Mouse (Mus musculus) thymus, postnatal 25 days (tissue): ENCODE data around the gene Tcp11l1.
A peak's percentile ranks its signal among the peaks of the same experiment; 100 is the strongest.

Experiments
- DNase-seq: peaks from one replicate; pipeline ENCODE4 v3.0.0; 2022

The Tcp11l1 gene

DNA sequence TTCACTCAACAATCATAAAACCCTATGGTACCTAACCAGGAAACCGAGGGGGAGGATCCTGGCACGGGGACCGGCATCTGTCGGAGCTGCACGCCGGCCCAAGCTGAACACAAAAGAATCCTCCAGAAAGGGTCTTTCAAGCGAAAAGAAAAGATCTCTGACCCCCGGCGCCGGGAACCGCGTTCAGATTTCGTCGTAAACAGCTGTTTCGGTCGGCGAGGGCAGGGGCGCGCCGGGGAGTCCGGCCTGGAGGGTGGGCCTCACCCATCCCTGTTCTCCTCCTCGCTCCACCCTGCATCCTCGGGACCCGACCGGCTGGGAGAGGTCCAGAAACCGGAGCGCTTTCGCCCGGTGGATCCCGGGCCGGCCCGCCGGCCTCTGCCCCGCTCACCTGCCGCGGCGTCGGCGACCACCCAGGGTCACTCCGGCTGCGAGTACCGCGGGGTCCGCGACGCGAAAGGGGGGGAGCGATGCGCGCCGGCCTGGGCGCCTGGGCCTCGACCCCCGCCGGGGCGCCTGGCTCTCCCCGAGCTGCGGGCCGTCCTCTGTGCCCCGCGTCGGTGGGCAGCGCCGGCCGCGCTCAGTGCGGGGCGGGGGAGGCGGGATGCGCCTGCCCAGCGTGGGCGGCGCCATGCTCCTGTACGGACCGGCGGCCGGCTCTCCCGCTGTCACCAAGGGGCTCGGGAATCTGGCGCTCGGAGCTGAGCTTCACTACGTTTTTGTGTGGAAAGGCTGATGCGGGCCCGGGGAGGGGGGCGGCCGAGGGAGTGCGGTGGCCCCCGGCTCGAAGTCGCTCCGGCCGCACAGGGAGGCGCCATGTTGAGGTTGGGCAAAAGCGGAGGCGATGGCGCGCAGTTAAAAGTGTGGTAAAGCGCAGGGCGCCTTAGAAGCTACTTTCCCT lies at the start of gene Tcp11l1:
Gene Tcp11l1, minus strand, starts transcription at position 585 of the 901 bp plus-strand sequence.
- DNase-seq: peak; percentile 30

DNA sequence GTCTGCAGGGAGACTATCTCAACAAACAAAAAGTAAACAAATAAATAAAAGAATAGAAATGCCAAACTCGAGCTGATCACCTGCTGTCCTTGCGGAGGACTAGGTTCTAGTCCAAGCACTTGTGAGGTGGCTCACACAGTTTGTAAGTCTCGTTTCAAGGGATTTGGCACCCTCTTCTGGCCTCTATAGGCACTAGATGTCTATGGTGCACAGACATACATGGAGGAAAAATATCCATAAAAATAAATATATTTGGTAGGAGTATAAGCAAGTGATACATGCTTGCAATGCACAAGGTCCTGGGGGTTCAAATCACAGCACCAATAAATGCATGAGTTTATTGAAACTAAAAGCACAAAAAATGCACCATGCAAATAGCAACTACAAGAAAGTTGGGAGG lies 38.6 kb upstream of the Tcp11l1 start:
- DNase-seq: peak; percentile 21

DNA sequence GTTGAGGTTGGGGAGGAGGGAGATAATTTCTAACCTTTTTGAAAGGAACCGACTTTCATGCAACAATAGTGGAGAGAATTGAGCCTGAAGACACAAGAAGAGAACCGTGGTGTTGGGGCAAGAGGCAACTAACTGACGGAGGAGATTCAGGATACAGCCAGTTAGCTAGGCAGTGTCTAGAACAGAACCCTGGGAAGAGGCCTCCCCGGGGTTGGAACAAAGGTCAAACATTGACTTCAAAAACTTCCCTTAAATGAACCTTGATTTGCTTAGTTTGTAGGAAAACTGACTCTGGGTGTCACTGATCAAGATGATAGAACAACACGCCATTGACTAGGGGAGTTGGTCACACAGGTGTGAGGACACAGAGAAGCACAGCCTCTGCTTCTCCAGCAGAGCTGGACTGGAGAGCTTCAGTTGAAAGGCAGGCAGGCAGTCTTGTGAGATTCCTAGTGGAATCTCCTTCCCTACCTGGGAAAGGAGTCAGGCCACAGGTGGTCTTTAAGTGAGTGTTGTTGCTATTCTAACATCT lies 36.7 kb upstream of the Tcp11l1 start:
- DNase-seq: no peak

DNA sequence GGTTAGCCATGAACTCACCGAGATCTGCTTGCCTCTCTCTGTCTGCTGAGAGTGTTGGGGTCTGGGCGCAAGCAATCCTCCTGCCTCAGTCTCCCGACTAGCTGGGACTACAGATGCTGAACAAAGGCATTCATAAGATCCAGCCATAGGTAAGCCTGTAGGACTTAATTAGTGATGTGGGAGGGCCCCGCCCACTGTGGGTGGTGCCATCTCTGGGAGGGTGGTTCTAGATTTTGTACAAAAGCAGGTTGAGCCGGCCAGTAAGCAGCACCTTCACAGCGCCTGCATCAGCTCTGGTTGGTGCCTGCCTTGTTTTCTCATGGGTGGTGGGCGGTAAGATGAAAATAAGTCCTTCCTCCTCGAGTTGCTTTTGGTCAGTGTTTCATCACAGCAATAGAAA lies 34.3 kb upstream of the Tcp11l1 start:
- no peak for DNase-seq

DNA sequence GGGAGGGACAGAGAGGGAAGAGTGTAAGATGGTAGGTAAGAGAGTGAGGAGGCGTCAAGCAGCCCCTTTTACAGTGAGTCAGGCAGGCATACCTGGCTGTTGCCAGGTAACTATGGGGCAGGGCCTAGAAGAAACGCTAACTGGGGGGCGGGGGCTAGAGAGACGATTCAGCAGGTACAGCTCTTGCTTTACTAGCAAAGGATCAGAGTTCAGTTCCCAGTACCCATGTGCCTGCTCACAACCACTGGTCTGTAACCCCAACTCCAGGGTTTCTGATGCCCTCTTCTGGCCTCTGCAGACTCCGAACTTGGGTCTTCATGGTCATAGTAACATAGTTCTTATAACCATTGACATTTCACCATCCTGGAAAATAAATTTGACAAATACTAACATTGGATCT lies 32.0 kb upstream of the Tcp11l1 start:
- no peak for DNase-seq

DNA sequence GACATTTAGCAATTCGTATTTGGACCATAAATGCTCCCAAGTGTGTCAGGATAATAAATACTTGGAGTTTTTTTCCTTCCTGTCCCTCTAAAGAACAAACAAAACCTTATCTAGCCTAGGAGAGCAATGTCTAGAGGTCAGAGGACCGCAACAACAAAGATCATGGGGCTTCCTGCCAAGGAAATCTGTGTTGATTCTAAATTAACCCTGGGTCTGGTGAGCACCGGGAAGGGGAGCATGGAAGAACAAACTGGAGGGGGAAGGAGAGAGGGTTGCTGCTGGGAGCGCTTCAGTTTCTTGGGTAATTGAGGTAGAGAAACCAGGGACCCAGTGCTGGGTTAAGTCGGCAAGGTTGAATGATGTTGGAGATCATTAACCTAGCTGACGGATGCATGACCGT lies 31.2 kb upstream of the Tcp11l1 start:
- DNase-seq: no peak

DNA sequence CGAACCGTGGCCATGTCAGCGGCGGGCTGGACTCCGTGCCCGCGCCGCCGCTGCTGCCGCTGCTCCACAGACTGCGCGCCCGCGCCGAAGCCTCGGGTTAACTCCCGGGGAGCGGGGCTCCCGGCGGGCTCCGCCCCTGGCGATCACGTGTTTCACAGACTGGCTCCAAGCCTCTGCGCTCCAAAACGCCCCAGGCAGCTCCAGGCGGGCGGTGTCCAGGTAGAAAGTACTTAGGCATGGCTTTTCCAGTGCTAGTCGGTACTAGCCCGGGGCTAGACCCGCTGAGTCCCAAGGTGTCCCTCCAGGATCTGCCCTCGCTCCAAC lies 30.7 kb upstream of the Tcp11l1 start, which contains the start of gene Depdc7:
Gene Depdc7, minus strand, starts transcription at position 138 of the 324 bp plus-strand sequence.
- peak; percentile 87 for DNase-seq

DNA sequence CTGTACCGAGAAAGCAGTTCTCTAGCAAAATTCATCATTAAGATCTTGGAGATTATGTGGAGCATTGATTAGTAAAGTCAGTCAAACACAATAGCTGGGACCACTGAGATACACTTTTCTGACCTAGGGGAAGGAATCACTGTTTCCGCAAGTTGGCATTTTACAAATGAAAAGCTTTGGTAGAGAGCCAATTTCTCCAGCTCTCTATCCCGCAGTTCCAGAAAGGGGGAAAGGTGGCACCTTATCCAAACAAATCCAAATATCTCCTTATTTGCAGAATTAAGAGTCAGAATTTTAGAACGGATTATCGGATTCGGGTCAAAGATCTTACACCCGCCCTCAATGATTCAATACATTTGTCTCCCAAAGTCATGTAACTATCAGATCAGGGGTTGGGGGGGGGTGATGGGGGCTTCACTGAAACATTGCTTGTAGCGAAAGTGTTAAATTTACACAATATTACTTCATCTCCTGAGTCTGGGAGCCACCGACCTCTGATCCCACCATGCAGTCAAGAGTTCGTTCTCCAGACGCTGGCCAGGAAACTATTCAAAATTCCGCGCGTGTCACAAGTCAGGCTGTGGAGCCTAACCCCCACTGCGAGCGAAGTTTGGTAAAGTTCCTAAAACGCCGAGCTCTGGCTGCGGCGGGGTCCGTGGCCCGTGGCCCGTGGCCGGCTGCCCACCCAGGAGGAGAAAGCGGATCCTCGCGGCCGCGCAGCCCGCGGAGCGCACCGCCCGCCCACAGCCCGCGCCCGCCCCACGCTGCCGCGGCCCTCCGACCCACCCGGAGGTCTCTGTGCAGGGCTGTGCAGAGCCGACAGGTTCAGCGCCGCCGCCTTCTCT lies 30.1 kb upstream of the Tcp11l1 start:
- no peak for DNase-seq

DNA sequence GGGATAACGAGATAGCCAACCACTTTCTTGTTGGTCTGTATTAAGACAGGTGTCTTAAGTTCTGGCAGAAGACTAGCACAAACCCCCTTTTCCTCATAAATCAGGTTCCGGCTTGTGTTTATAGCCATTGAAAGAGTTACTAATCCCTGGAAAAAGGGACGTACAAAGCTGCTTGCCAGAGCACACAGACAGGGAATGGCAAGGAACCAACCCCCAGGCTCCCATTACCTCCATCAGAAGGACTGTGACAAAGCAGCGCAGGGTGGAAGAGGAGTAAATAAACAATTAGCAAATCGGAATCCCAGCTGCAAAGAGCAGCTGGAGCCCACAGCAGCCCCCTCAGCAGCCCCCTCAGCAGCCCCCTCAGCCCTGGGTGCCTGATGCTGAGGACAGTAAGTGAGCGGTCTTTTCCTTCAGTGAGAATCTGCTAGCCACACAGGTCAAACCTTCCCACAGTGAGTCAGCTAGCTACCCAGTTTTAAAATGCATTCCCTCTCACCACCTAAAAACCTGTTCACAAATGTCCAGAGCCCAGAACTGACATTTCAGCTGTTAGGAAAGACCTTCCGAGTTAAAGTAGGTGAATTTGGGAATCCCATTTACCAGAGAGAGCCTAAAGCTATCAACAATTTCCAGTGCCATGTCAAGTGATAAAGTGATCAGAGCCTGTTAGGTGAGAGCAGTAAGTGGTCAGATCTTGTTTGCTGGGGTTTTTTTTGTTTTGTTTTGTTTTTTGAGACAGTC lies 29.2 kb upstream of the Tcp11l1 start:
- no peak for DNase-seq

DNA sequence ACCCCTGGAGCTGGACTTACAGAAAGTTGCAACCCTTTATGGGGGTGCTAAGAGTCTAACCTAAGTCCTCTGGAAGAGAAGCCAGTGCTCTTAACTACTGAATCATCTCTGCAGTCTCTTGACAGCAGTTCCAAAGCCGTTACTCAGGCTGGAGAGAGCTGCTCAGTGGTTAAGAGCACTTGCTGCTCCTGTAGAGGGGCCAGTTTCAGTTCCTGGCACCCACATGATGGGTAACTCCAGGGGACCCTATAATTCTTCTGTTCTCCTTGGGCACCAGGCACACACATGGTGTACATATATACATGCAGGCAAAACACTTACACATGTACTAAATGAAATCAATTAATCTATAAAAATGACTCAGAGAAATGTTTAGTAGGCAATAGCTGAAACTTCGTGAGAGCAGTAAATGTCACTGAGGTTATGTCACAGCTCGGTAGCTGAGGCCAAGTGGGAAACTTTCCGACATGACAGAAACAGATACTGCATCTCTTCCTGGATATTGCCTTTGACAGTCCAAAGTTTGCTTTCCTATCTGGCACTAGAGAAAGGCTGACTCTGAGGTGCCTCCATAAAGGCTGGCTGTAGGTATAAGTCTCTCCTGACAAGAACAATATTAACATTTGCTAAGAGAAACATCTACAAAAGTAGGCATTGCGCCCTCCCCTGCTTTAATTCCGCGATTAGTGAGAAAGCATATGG lies 28.4 kb upstream of the Tcp11l1 start:
- no peak for DNase-seq

DNA sequence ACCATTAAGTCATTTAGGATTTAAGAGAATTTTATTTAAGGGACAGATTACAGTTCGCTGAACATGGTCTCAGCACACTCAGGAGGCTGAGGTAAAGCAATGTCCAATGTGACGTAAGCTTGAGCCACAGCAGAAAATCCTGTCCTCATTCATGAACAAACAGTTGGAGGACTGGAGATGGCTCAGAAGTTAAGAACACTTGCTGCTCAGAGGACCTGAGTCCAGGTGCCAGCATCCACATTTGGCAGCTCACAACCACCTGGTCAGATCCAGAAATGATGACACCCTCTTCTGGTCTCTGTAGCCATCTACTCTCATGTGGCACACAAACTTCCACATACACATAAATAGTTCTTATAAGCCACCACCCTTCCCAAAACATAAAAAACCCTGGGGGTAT lies 27.7 kb upstream of the Tcp11l1 start:
- no peak for DNase-seq

DNA sequence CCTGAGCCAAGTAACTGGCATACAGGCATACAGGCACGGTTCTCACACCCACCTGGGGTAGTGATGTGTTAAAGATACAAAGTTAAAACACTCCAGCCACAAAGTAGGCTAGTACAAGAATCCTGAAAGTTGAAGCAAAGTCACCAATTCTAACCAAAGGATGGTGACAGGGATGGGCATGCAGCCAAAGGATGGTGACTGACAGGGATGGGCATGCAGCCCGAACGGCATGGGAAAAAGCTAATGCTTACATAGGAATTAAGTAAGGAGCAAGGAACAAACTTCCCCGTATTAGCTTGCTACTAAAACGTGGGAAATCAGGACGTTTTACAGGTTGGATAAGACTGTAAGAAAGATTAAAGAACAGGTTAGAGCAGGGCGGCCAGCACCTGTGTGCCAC lies 24.3 kb upstream of the Tcp11l1 start:
- DNase-seq: no peak

DNA sequence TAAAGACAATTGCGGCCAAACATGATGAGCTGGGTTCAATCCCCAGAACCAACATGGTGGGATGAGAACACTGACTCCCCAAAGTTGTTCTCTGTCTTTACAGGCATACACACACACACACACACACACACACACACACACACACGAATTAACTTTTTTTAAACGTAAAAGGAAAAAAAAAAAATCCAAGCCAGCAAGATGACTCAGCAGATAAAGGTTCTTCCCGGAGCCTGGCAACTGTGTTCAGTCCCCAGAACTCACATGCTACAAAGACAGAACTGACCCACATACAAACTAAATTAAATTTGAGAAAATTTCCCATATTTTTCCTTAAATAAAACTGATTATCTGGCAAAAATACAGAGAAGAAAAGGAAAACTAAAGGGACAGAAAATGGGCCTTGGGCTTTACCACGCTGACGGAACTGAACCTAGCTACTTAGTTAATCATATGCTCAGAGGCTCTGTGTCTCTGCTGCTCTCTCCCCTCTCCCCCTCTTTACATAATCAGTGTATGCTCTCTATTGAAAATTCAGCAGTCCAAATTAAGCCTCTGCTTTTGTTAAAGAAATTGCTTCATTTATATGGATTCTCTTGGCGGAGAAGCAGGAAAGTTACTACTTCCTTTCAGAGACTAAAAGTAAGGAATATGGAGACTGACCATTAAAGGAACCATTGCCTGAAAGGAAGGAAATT lies 20.7 kb upstream of the Tcp11l1 start:
- DNase-seq: no peak

DNA sequence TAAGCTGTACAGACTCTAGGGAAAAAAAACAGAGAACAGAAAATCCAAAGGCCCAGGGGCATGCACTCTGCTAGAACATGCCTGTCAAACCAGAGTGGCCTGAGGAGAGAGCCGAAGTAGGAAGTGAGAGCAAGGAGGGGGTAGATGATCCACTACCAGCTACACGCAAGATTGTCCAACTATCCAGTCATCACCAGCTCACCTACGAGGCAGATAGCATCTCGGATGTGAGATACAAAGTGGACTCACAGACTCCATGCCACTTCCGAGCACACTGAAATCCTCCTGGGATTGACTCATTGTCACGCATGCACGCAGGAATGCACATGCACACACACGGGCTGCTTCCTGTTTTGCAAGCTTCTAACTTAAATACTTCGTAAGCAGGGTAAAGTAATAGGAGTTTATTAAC lies 20.1 kb upstream of the Tcp11l1 start:
- DNase-seq: no peak

DNA sequence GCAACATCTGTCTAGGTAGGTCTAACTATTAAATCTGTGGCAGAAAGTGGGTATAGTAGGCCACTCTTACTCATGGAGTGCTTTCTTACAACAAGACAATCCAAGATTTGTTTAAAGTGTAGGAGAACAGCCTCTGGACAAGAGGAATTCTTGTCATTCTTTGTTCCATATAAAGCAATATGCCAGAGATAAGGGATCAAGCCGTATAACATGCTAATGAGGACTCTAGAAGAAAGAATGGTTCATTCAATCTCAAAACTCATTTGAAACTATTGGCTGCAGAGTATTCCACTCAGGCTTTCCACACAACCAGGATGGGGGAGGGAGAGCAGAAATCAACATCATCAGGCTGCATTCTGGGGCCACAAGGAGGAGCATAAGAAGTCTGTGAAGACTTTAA lies 15.4 kb upstream of the Tcp11l1 start:
- no peak for DNase-seq

DNA sequence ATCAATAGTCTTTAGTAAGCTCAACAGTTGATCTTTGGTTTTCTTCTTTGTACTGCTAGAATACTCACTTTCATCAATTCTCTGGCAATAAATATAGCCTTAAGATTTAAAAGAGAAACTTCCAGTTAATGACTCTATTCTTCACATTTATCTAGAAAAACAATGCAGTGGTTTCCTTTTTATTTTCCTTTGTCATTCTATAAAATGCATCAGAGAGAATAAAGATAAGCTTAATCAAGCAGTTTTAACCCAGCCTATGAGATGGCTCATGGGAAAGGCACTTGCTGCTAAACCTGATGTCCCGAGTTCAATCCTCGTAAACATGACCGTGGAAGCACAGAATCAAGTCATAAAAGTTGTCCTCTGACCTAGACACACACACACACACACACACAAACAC lies 10.1 kb upstream of the Tcp11l1 start:
- no peak for DNase-seq

DNA sequence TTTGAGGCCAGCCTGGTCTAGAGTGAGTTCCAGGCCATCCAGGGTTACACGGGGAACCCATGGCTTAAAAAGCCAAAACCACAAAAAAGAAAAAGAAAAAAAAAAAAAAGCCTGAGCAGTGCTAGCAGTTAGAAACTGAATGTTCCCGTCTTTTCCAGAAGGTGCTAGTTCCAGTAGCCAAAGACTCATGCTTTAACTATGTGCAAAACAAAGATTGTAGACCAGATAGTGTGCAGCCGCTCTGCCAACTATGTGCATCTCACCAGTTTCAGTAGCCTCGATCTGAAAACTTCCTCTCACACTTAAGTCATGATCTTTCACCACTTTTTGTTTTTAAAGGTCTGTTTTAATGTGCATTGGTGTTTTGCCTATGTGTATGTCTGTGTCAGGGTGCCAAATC lies 5.9 kb upstream of the Tcp11l1 start:
- no peak for DNase-seq

DNA sequence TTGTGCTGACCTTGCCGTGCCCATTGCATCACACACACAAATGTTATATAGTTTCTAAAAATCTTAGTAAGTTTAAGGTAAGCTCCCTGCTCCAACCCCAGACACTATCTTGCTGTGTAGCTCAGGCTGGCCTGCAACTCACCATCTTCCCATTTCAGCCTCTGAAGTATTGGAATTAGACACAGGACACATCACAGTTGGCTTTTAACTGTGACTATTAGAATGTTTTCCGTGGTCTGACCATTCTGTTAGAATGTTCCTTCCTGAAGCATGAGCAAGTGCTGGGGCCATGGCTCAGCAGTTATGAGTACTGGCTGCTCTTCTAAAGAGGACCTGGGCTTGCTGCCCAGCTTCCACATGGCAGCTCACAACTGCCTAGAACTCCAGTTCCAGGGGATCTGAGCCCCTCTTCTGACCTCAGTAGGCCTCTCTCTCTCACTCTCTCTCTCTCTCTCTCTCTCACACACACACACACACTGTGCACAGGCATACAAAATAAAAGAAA lies 5.3 kb upstream of the Tcp11l1 start:
- no peak for DNase-seq

DNA sequence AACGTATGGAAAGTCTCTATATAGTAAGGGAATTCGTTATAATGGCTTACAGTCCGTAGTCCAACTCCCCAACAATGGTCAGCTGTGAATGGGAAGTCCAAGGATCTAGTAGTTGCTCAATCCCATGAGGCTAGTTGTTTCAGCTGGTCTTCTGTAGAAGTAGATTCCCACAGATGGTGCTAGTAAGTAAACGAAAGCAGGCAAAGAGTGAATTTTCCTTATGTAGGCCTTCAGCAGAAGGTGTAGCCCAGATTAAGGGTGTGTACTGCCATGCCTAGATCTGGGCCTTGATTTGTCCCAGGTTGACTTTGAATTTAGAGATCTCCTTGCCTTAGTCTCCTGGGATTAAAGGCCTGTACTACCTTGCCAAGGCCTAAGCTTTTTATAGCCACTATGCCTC lies 4.3 kb upstream of the Tcp11l1 start, which contains the start of gene Pin1rt1:
Gene Pin1rt1, minus strand, starts transcription at position 101 of the 400 bp plus-strand sequence.
- no peak for DNase-seq

DNA sequence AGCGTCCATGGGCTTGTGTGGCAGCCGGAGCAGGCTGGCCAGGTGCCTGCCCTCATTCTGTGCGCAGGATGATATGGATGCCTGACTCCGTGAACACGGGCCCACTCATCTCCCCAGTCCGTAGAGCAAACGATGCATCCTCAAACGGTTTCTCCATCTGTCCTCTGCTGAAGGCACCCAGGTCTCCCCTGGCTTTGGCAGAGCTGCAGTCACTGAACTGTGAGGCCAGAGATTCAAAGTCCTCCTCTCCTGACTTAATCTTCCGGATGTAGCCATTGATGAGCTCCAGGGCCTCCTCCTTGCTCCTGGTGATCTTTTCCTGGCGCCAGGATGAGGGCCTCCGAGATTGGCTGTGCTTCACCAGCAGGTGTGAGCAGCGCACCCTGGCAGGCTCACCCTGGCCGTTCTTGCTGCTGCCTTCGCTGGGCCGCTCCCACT lies 2.3 kb upstream of the Tcp11l1 start:
- DNase-seq: no peak

DNA sequence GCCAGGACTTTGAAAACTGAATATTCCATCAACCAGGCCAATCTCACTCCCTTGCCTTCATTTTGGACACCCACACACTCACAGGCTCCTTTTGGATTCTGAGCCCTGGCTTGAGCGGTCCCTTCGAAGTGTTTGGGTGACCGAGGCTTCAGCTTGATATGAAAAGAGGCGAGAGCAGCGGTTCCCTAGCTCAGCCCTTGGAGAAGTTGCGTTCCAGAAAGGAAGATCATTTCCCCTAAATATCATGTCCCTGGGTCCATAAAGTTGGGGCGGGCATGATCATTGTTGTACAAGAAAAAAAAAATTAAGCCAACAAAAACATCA lies 479 bp upstream of the Tcp11l1 start:
- no peak for DNase-seq
